Mouse (Mus musculus): Measurements from ENCODE around the gene Dpf3. TPM values are rescaled to one million over a fixed set of nuclear protein-coding genes. Genes with fewer than 3 reads are reported as not detected.

The Dpf3 gene
- polyA plus RNA-seq, 1 experiment from 2014 or later: 1.4 TPM

DNA sequence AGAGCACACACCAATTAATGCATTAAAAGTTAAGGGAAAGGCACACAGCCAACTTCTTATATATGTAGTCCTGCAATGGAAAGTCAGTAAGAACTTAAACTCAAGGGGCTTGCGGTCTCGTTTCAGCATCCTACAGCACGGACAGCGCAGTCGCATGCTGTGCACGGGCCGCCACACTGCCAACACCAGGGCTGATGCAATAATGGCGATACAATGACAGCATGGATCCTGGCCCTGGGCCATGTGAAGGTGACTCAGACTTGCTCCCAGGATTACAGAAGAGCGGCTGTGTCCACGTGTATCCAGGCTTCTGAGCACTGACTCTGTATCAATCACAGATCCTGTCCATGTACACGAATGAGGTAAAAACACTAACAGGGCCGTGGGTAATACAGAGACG is 158.6 kb downstream of the Dpf3 start:
- Histone ChIP-seq H3K4me1 (ENCODE audit: insufficient read depth, low read depth, low read length) (no peaks in the 10 kb centered on the region), H3K36me3 (ENCODE audit: insufficient read depth, low read length) (no peaks in the 10 kb centered on the region), H3K27ac (ENCODE audit: low read length) (no peak overlapping the region), H3K4me3 (ENCODE audit: low read depth, low read length) (no peak overlapping the region), H3K9me3 (ENCODE audit: low read length) (no peaks in the 10 kb centered on the region), H3K4me2 (replicated peaks; ENCODE audit: low read depth, low read length) (no peak overlapping the region), H3K27me3 (replicated peaks; ENCODE audit: insufficient read depth, low read length) (no peaks in the 10 kb centered on the region), H3K9ac (replicated peaks; ENCODE audit: low read depth) (no peak overlapping the region)
- ATAC-seq: peak; percentile 50
- DNase-seq (ENCODE audit: low spot score): peak; percentile 22
- WGBS: 73% methylated on average over 13 of the region's 13 CpGs
- TF ChIP-seq CTCF (IDR thresholded peaks at IDR 0.05) (no peak), EP300 (IDR thresholded peaks at IDR 0.05) (no peak)

DNA sequence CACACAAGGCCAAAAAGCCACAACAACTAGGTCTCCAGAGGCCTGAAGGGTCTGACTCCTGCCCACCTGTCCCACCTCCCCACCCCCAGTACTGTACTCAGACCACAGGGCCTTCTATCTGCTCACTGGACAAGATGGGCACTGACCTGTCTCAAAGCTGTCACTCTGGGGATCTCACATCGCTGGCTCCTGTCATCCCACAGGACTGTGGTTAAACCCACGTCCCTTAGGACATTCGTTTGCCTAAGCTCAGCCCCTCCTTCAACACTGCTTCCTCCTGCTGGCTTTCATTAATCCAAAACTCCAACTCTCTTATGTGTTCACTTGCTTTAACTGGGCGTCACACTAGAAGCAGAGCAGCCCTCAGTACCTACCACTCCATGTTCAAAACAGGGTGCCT is 159.0 kb downstream of the Dpf3 start:
- DNase-seq (ENCODE audit: low spot score): no peak
- ATAC-seq: no peak
- no peak overlapping the region for H3K27ac ChIP-seq (ENCODE audit: low read length)
- no peak overlapping the region for H3K4me3 ChIP-seq (ENCODE audit: low read depth, low read length)
- no peaks in the 10 kb centered on the region for H3K4me1 ChIP-seq (ENCODE audit: insufficient read depth, low read depth, low read length)
- no peaks in the 10 kb centered on the region for H3K9me3 ChIP-seq (ENCODE audit: low read length)
- no peaks in the 10 kb centered on the region for H3K27me3 ChIP-seq (replicated peaks; ENCODE audit: insufficient read depth, low read length)
- H3K36me3 ChIP-seq (ENCODE audit: insufficient read depth, low read length): no peaks in the 10 kb centered on the region
- TF ChIP-seq CTCF (IDR thresholded peaks at IDR 0.05): no peak
- TF ChIP-seq EP300 (IDR thresholded peaks at IDR 0.05): no peak
- no peak overlapping the region for H3K4me2 ChIP-seq (replicated peaks; ENCODE audit: low read depth, low read length)
- 57% methylated on average over 4 of the region's 4 CpGs for WGBS
- no peak overlapping the region for H3K9ac ChIP-seq (replicated peaks; ENCODE audit: low read depth)

DNA sequence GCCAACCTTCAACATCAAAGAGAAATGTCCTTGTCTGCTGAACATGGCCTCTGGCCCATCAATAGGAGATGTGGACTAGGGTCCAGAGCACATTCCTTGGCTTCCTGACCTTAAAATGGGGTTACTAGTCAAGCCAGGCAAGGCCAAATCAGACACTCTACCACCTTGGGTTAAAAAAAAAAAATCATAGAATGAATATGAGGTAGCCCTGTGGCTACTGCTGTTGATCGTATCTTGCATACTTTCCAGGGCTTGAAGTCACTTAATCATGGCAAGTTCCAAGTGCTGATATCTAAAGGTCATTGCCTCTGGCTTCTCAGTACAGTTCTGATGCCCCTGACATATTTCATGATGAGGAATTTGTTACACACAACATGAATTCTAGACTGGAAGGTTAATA is 160.1 kb downstream of the Dpf3 start:
- DNase-seq (ENCODE audit: low spot score) (no peak), ATAC-seq (no peak)
- 66% methylated on average over 1 of the region's 1 CpGs for WGBS
- Histone ChIP-seq H3K4me3 (ENCODE audit: low read depth, low read length) (no peak overlapping the region), H3K4me2 (replicated peaks; ENCODE audit: low read depth, low read length) (no peak overlapping the region), H3K9ac (replicated peaks; ENCODE audit: low read depth) (no peak overlapping the region), H3K4me1 (ENCODE audit: insufficient read depth, low read depth, low read length) (no peaks in the 10 kb centered on the region), H3K36me3 (ENCODE audit: insufficient read depth, low read length) (no peaks in the 10 kb centered on the region), H3K27me3 (replicated peaks; ENCODE audit: insufficient read depth, low read length) (no peaks in the 10 kb centered on the region), H3K27ac (ENCODE audit: low read length) (no peak overlapping the region), H3K9me3 (ENCODE audit: low read length) (no peaks in the 10 kb centered on the region)
- no peak for TF ChIP-seq EP300 (IDR thresholded peaks at IDR 0.05)
- no peak for TF ChIP-seq CTCF (IDR thresholded peaks at IDR 0.05)

DNA sequence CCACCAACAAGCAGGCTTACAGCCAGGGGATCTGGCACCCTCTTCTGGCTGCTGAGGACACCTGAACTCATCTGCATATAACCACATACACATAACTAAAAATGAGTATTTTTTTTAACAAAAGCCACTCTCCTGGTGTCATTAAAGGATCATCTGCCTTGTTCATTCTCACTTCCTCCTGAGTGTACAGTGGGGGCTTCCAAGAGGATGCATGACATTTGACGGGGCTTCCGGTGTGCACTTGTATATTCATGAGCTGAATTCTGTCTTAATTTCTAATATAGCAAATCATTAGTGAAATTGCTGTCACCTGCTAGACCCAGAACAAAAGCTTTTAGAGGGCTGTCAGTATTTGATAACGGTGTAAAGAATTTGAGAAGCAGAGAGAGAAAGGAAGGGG is 166.8 kb downstream of the Dpf3 start:
- H3K36me3 ChIP-seq (ENCODE audit: insufficient read depth, low read length): no peaks in the 10 kb centered on the region
- no peaks in the 10 kb centered on the region for H3K9me3 ChIP-seq (ENCODE audit: low read length)
- H3K9ac ChIP-seq (replicated peaks; ENCODE audit: low read depth): no peak overlapping the region
- no peak overlapping the region for H3K27ac ChIP-seq (ENCODE audit: low read length)
- ATAC-seq (no peak), DNase-seq (ENCODE audit: low spot score) (no peak)
- H3K4me1 ChIP-seq (ENCODE audit: insufficient read depth, low read depth, low read length): no peaks in the 10 kb centered on the region
- no peak for TF ChIP-seq EP300 (IDR thresholded peaks at IDR 0.05)
- H3K4me2 ChIP-seq (replicated peaks; ENCODE audit: low read depth, low read length): no peak overlapping the region
- no peak overlapping the region for H3K4me3 ChIP-seq (ENCODE audit: low read depth, low read length)
- no peaks in the 10 kb centered on the region for H3K27me3 ChIP-seq (replicated peaks; ENCODE audit: insufficient read depth, low read length)
- 82% methylated on average over 3 of the region's 3 CpGs for WGBS

- Histone ChIP-seq H3K27ac (ENCODE audit: low read length) (no peak overlapping the region), H3K36me3 (ENCODE audit: insufficient read depth, low read length) (no peaks in the 10 kb centered on the region), H3K9ac (replicated peaks; ENCODE audit: low read depth) (no peak overlapping the region), H3K4me2 (replicated peaks; ENCODE audit: low read depth, low read length) (no peak overlapping the region), H3K4me3 (ENCODE audit: low read depth, low read length) (no peak overlapping the region), H3K9me3 (ENCODE audit: low read length) (no peaks in the 10 kb centered on the region), H3K27me3 (replicated peaks; ENCODE audit: insufficient read depth, low read length) (no peaks in the 10 kb centered on the region), H3K4me1 (ENCODE audit: insufficient read depth, low read depth, low read length) (no peaks in the 10 kb centered on the region)
- no peak for DNase-seq (ENCODE audit: low spot score)
- ATAC-seq: no peak
- WGBS: 65% methylated on average over 8 of the region's 8 CpGs
- TF ChIP-seq CTCF (IDR thresholded peaks at IDR 0.05) (no peak), EP300 (IDR thresholded peaks at IDR 0.05) (no peak)
Measured at GRCm38 (mm10) chr12:83317646-83318443, 169.7 kb downstream of the Dpf3 start.

GRCm38 (mm10) chr12:83314666-83315065 is 172.8 kb downstream of the Dpf3 start:
- WGBS: 63% methylated on average over 7 of the region's 7 CpGs
- H3K4me3 ChIP-seq (ENCODE audit: low read depth, low read length): no peak overlapping the region
- no peak for TF ChIP-seq CTCF (IDR thresholded peaks at IDR 0.05)
- TF ChIP-seq EP300 (IDR thresholded peaks at IDR 0.05): no peak
- H3K4me1 ChIP-seq (ENCODE audit: insufficient read depth, low read depth, low read length): no peaks in the 10 kb centered on the region
- H3K27ac ChIP-seq (ENCODE audit: low read length): no peak overlapping the region
- H3K4me2 ChIP-seq (replicated peaks; ENCODE audit: low read depth, low read length): no peak overlapping the region
- H3K9me3 ChIP-seq (ENCODE audit: low read length): no peaks in the 10 kb centered on the region
- ATAC-seq (no peak), DNase-seq (ENCODE audit: low spot score) (no peak)
- H3K27me3 ChIP-seq (replicated peaks; ENCODE audit: insufficient read depth, low read length): no peaks in the 10 kb centered on the region
- no peak overlapping the region for H3K9ac ChIP-seq (replicated peaks; ENCODE audit: low read depth)
- H3K36me3 ChIP-seq (ENCODE audit: insufficient read depth, low read length): no peaks in the 10 kb centered on the region
